Mouse (Mus musculus): ENCODE results near the gene Ric3. TPM values are rescaled to one million over a fixed set of nuclear protein-coding genes. Genes with fewer than 3 reads are reported as not detected.

The Ric3 gene
- polyA plus RNA-seq, 1 experiment from 2014 or later: 5.8 TPM

Other genes with a start within 250 kb of the Ric3 start
- not detected in 2 replicates for gene Olfr516, start 232.8 kb downstream of the Ric3 start, polyA plus RNA-seq (2016; fragmentation: Nextera tagmentation; extraction: Ambion mirVana)
- gene Olfr517, start 211.0 kb downstream of the Ric3 start, polyA plus RNA-seq (2016; fragmentation: Nextera tagmentation; extraction: Ambion mirVana): not detected in 2 replicates
- not detected in 2 replicates for gene Olfr518, start 198.3 kb downstream of the Ric3 start, polyA plus RNA-seq (2016; fragmentation: Nextera tagmentation; extraction: Ambion mirVana)
- gene Olfr519, start 188.9 kb downstream of the Ric3 start, polyA plus RNA-seq (2016; fragmentation: Nextera tagmentation; extraction: Ambion mirVana): not detected in 2 replicates
- gene Nlrp10, start 153.2 kb downstream of the Ric3 start, polyA plus RNA-seq (2016; fragmentation: Nextera tagmentation; extraction: Ambion mirVana): 0.11 and 0.14 TPM in 2 replicates
- gene Eif3f, start 148.9 kb downstream of the Ric3 start, polyA plus RNA-seq (2016; fragmentation: Nextera tagmentation; extraction: Ambion mirVana): 85.8 and 87.3 TPM in 2 replicates
- gene Tub, start 133.0 kb downstream of the Ric3 start, polyA plus RNA-seq (2016; fragmentation: Nextera tagmentation; extraction: Ambion mirVana): 2.4 and 3.7 TPM in 2 replicates
- gene Lmo1, start 91.9 kb upstream of the Ric3 start, polyA plus RNA-seq (2016; fragmentation: Nextera tagmentation; extraction: Ambion mirVana): 46.7 and 74.5 TPM in 2 replicates

Measured in limb, embryonic 10.5 days (tissue).